Mouse (Mus musculus) intestine, embryonic 16.5 days (tissue): ENCODE data around the gene Wfdc21. TPM values are rescaled to one million over a fixed set of nuclear protein-coding genes. Genes with fewer than 3 reads are reported as not detected.

Experiments used
- ATAC-seq: fragments of 200-750 bp; cut with Nextera tagmentation; 2 replicates; pipeline ENCODE4 v1.8.0; 2017; ENCODE audit warnings: moderate TSS enrichment, moderate library complexity
- H3K27ac ChIP-seq: fragments of 300-500 bp; sonication (generic); 2 replicates; pipeline ENCODE4 v1.5.1; 2014; ENCODE audit warnings: mild to moderate bottlenecking, low read length
- H3K27me3 ChIP-seq: fragments of 300-500 bp; sonication (generic); replicated peaks from 2 replicates; pipeline ENCODE4 v1.6.1; 2014; ENCODE audit warnings: low read length, control low read depth, mixed read lengths; ENCODE audit not compliant: control insufficient read depth, insufficient read depth
- H3K36me3 ChIP-seq: fragments of 300-500 bp; sonication (generic); 2 replicates; pipeline ENCODE4 v1.6.1; 2014; ENCODE audit warnings: low read length, control low read depth; ENCODE audit not compliant: control insufficient read depth, insufficient read depth
- H3K4me1 ChIP-seq: fragments of 300-500 bp; sonication (generic); 2 replicates; pipeline ENCODE4 v1.6.1; 2014; ENCODE audit warnings: low read length, control low read depth, mixed read lengths; ENCODE audit not compliant: control insufficient read depth, insufficient read depth
- H3K4me2 ChIP-seq: fragments of 300-500 bp; sonication (generic); 2 replicates; pipeline ENCODE4 v1.6.1; 2014; ENCODE audit warnings: low read depth, low read length, control low read depth
- H3K4me3 ChIP-seq: fragments of 300-500 bp; sonication (generic); 2 replicates; pipeline ENCODE4 v1.5.1; 2014; ENCODE audit warnings: mild to moderate bottlenecking, low read length
- H3K9ac ChIP-seq: fragments of 300-500 bp; sonication (generic); 2 replicates; pipeline ENCODE4 v1.6.1; 2014; ENCODE audit warnings: low read depth, low read length
- H3K9me3 ChIP-seq: fragments of 300-500 bp; sonication (generic); 2 replicates; pipeline ENCODE4 v1.6.1; 2016; ENCODE audit warnings: low read length, control low read depth; ENCODE audit not compliant: control insufficient read depth
- WGBS: fragments of 180-500 bp; shearing (Covaris S2); extraction: QIAGEN DNeasy Blood & Tissue Kit; methylation state at CpG from one replicate; pipeline ENCODE4 v1.1.7; 2014; 5-methylcytosine and 5-hydroxymethylcytosine counted together
- polyA plus RNA-seq: library from polyadenylated mRNA; unstranded; fragments of >200 nt; fragmentation: Nextera tagmentation; extraction: Ambion mirVana; gene quantifications from 2 replicates; pipeline ENCODE4 v1.2.1, GENCODE M21; 2015

Gene Wfdc21
- polyA plus RNA-seq, 1 experiment from 2014 or later, result 0.60 TPM

- Histone ChIP-seq H3K27me3 (no peaks in the 10 kb centered on the region), H3K4me1 (no peaks in the 10 kb centered on the region), H3K4me2 (no peak overlapping the region), H3K4me3 (no peak overlapping the region), H3K36me3 (peaks cover 22% of the 10 kb centered on the region), H3K27ac (no peak overlapping the region), H3K9ac (no peak overlapping the region), H3K9me3 (no peaks in the 10 kb centered on the region)
- WGBS, result 94% methylated on average over 11 of the region's 11 CpGs
- no peak for ATAC-seq
Measured at GRCm38 (mm10) chr11:83774324-83774723, 27.6 kb downstream of the Wfdc21 start.

- H3K36me3 ChIP-seq, result peaks cover 42% of the 10 kb centered on the region
- H3K27ac ChIP-seq, result no peak overlapping the region
- no peaks in the 10 kb centered on the region for H3K4me1 ChIP-seq
- ATAC-seq, result no peak
- H3K4me3 ChIP-seq, result no peak overlapping the region
- WGBS, result 87% methylated on average over 8 of the region's 8 CpGs
- H3K9me3 ChIP-seq, result no peaks in the 10 kb centered on the region
- H3K9ac ChIP-seq, result no peak overlapping the region
- no peak overlapping the region for H3K4me2 ChIP-seq
- H3K27me3 ChIP-seq, result no peaks in the 10 kb centered on the region
Measured at GRCm38 (mm10) chr11:83776798-83777197, 30.1 kb downstream of the Wfdc21 start.

- Histone ChIP-seq H3K9ac (no peak overlapping the region), H3K27me3 (no peaks in the 10 kb centered on the region), H3K4me2 (no peak overlapping the region), H3K36me3 (peaks cover 21% of the 10 kb centered on the region), H3K9me3 (no peaks in the 10 kb centered on the region), H3K27ac (no peak overlapping the region), H3K4me3 (no peak overlapping the region), H3K4me1 (peaks cover 6% of the 10 kb centered on the region)
- WGBS, result 82% methylated on average over 14 of the region's 14 CpGs
- no peak for ATAC-seq
Measured at GRCm38 (mm10) chr11:83783931-83784600, 37.3 kb downstream of the Wfdc21 start.

- no peak overlapping the region for H3K9ac ChIP-seq
- no peaks in the 10 kb centered on the region for H3K27me3 ChIP-seq
- peaks cover 6% of the 10 kb centered on the region for H3K4me1 ChIP-seq
- H3K27ac ChIP-seq, result no peak overlapping the region
- ATAC-seq, result no peak
- WGBS, result 76% methylated on average over 2 of the region's 2 CpGs
- H3K4me3 ChIP-seq, result no peak overlapping the region
- no peak overlapping the region for H3K4me2 ChIP-seq
- peaks cover 20% of the 10 kb centered on the region for H3K36me3 ChIP-seq
- H3K9me3 ChIP-seq, result no peaks in the 10 kb centered on the region
Measured at GRCm38 (mm10) chr11:83784661-83785060, 37.9 kb downstream of the Wfdc21 start.

GRCm38 (mm10) chr11:83785366-83785765, 38.6 kb downstream of the Wfdc21 start:
- peaks cover 6% of the 10 kb centered on the region for H3K4me1 ChIP-seq
- no peaks in the 10 kb centered on the region for H3K27me3 ChIP-seq
- H3K27ac ChIP-seq, result no peak overlapping the region
- no peak overlapping the region for H3K9ac ChIP-seq
- WGBS, result 7% methylated on average over 2 of the region's 2 CpGs
- H3K4me2 ChIP-seq, result no peak overlapping the region
- ATAC-seq, result peak; percentile 32; the same call in 1 of the 2 replicates
- H3K4me3 ChIP-seq, result no peak overlapping the region
- peaks cover 13% of the 10 kb centered on the region for H3K36me3 ChIP-seq
- no peaks in the 10 kb centered on the region for H3K9me3 ChIP-seq

- Histone ChIP-seq H3K4me2 (no peak overlapping the region), H3K4me3 (no peak overlapping the region), H3K9me3 (no peaks in the 10 kb centered on the region), H3K9ac (no peak overlapping the region), H3K27ac (no peak overlapping the region), H3K4me1 (peaks cover 6% of the 10 kb centered on the region), H3K27me3 (no peaks in the 10 kb centered on the region), H3K36me3 (no peaks in the 10 kb centered on the region)
- ATAC-seq, result 0 out of 2 replicates have a peak, but pooled peaks have one; percentile 17
- WGBS, result 69% methylated on average over 4 of the region's 4 CpGs
Measured at GRCm38 (mm10) chr11:83786835-83787234, 40.1 kb downstream of the Wfdc21 start.

- Histone ChIP-seq H3K27ac (no peak overlapping the region), H3K4me1 (peaks cover 6% of the 10 kb centered on the region), H3K9ac (no peak overlapping the region), H3K4me2 (no peak overlapping the region), H3K9me3 (no peaks in the 10 kb centered on the region), H3K27me3 (no peaks in the 10 kb centered on the region), H3K36me3 (no peaks in the 10 kb centered on the region), H3K4me3 (no peak overlapping the region)
- no peak for ATAC-seq
- WGBS, result 80% methylated on average over 15 of the region's 15 CpGs
Measured at GRCm38 (mm10) chr11:83787401-83788021, 40.8 kb downstream of the Wfdc21 start.

GRCm38 (mm10) chr11:83788331-83788730, 41.6 kb downstream of the Wfdc21 start:
- Histone ChIP-seq H3K4me3 (no peak overlapping the region), H3K4me1 (peaks cover 6% of the 10 kb centered on the region), H3K4me2 (no peak overlapping the region), H3K36me3 (no peaks in the 10 kb centered on the region), H3K27ac (no peak overlapping the region), H3K9ac (no peak overlapping the region), H3K27me3 (no peaks in the 10 kb centered on the region), H3K9me3 (no peaks in the 10 kb centered on the region)
- ATAC-seq, result no peak
- 74% methylated on average over 8 of the region's 8 CpGs for WGBS

GRCm38 (mm10) chr11:83789259-83789658, 42.5 kb downstream of the Wfdc21 start:
- H3K27me3 ChIP-seq, result no peaks in the 10 kb centered on the region
- no peak overlapping the region for H3K9ac ChIP-seq
- H3K36me3 ChIP-seq, result no peaks in the 10 kb centered on the region
- H3K4me1 ChIP-seq, result peaks cover 6% of the 10 kb centered on the region
- 0 out of 2 replicates have a peak overlapping the region, but pooled peaks have one; percentile 10 for H3K4me2 ChIP-seq
- H3K9me3 ChIP-seq, result no peaks in the 10 kb centered on the region
- H3K4me3 ChIP-seq, result no peak overlapping the region
- no peak for ATAC-seq
- H3K27ac ChIP-seq, result no peak overlapping the region
- 57% methylated on average over 13 of the region's 13 CpGs for WGBS
